Mouse (Mus musculus) thymus, postnatal 25 days (tissue): ENCODE measurements around the gene Msrb2.

Source experiments
- DNase-seq: peaks from one replicate; pipeline ENCODE4 v3.0.0; 2022

Gene Msrb2

GRCm38 (mm10) chr2:19390411-19391143 is 19.3 kb downstream of the Msrb2 start:
- DNase-seq, result no peak

DNA sequence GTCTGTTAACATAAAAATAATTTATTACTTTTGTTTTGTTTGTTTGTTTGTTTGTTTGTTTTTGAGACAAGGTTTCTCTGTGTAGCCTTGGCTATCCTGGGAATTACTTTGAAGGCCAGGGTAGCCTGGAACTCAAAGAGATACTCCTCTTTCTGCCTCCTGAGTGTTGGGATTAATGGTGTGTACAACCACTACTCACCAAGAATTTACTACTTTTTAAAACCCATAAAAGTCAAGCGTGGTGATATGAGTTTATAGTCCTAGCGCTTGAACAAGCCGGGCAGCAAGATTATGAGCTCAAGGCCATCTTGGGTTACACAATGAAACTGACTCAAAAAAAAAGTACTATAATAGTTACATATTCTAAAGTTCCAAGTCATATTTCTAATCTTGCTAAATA is 20.4 kb downstream of the Msrb2 start:
- DNase-seq, result no peak

DNA sequence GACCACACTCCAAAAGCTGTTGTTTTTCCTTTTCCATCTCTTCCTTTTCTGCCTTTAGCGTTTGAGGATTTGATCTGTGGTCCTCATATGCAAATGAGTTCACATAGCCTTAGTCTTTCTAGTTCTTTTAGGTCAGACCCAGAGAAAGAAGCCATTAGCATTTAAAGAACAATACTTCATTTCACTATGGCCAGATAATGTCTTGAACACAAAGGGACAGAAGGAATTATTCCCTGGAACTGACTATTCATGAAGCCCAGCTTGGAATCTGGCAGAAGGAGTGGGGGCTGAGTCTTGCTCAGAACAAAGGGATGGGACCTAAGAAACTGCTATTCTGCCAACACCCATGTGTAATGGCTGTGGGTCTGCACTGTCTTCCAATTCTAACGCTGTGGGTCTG is 21.6 kb downstream of the Msrb2 start:
- DNase-seq, result no peak

GRCm38 (mm10) chr2:19405409-19405808 is 34.2 kb downstream of the Msrb2 start:
- no peak for DNase-seq

- no peak for DNase-seq
Observed at GRCm38 (mm10) chr2:19406531-19406930, 35.3 kb downstream of the Msrb2 start.

DNA sequence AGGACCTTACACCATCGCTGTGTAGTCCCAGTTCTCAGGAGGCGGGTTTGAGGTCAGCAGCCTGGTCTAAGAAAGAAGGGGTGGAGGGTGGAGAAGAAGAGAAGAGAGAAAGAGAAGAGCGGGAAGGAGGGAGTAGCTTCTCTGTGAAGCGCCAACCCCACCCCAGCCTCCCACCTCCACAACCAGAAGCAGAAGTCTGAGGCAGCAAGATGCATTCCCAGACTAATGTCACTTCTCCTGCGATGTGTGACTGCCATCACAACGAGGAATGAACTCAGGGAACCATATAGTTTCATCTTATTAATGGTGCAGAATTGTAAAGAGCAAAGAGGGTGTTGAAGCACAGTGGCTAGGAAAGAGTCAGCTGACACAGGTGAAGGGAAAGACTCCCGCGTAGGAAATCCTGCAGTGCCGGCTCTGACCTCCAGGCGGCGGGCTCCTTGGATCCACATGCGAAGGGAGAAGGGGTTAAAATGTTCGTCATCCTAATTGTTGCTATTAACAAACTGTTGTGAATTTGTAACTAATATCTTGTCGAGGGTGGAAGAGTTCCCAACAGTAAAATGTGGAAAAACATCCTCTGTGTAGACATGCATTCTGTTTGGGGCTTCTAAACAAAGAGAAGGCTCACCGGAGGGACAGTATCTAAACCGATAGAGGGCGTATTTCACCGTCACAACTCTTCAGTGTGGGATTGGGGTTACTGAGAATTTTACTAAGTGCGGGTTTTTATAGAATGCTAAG is 43.2 kb downstream of the Msrb2 start:
- DNase-seq, result peak; percentile 67

DNA sequence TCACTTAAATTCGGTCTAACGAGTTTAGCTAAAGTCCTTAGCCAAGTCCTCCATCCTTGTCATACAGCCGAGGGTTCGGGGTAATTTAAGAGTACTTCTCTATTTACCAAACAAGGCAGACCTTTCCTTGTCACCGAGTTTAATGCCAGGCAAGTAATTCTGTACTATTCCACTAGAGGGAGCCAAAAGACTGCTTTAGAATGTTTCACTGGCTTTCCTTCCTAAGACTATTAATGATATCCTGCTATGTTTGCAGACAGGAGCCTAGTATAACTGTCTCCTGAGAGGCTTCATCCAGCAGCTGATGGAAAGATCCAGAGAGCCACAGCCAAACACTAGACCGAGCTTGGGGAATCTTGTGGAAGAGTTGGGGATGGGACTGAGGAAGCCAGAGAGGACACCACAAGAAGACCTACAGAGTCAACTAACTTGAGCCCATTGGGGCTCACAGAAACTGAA is 43.9 kb downstream of the Msrb2 start:
- DNase-seq, result peak; percentile 23

GRCm38 (mm10) chr2:19416066-19416465 is 44.8 kb downstream of the Msrb2 start:
- DNase-seq, result no peak

DNA sequence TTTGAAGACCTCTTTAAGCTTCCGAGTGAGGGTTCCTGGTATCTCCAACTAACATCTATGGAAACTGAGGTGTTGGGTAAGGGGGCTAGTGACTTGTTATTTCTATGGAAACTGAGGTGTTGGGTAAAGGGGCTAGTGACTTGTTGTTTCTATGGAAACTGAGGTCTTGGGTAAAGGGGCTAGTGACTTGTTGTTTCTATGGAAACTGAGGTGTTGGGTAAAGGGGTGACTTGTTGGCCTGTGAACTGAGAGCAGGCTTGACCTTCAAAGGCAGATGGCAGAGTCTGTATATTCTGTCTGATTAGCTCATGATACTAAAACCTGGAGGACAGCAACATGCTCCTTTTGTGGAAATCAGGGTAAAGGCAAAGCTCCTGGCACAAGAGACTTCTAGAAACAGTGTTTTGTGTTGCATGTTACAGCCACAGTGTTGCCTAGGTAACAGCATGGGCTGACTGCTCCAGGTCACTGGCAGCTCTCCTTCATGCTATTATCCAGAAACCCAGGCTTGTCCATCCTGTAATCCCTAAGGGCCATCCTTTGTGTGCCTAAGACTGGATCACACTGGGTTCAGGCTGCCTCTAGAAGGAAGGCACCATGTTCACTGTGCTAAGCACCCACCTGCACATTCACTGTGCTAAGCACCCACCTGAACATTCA is 48.6 kb downstream of the Msrb2 start:
- DNase-seq, result no peak

- DNase-seq, result no peak
Observed at GRCm38 (mm10) chr2:19422226-19422625, 51.0 kb downstream of the Msrb2 start.

DNA sequence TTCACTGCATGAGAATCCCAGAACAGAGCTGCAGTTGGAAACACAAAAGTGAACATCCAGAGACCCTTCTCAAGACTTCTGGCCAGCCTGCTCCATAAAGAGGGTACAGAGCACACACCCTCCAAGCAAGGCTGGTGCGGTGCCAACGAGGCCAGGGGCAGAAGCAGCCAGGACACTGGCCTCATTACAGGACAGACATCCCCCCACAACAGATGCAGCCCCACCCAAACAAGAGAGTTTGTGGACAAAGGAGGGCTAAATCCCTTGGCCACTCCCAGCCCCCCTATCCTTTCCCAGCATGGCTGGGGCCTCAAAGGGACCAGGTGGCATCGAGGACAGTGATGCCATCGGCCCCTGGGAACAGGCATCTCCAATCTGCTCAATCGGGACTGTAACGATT is 51.8 kb downstream of the Msrb2 start:
- no peak for DNase-seq

DNA sequence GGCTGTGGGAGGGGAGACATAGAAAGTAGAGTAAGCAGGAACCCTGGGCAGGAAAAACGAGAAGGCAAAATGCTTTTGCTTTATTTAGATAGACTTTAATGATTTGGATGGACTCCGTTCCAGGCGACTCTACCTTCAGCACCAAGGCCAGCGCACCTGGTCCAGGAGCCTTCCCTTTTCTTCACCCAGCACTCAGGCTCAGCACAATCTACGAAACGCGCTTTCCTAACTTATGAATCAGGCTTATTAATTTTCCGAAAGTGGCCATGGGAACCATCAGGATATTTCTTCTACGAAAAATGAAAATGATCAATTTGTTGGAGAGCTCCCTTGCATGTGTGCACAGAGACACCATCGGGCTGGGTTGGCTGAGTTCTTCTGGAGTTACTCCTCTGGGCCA is 57.8 kb downstream of the Msrb2 start:
- DNase-seq, result peak; percentile 8

GRCm38 (mm10) chr2:19429691-19430690 is 58.8 kb downstream of the Msrb2 start:
- no peak for DNase-seq

GRCm38 (mm10) chr2:19430746-19431145 is 59.5 kb downstream of the Msrb2 start:
- DNase-seq, result no peak

DNA sequence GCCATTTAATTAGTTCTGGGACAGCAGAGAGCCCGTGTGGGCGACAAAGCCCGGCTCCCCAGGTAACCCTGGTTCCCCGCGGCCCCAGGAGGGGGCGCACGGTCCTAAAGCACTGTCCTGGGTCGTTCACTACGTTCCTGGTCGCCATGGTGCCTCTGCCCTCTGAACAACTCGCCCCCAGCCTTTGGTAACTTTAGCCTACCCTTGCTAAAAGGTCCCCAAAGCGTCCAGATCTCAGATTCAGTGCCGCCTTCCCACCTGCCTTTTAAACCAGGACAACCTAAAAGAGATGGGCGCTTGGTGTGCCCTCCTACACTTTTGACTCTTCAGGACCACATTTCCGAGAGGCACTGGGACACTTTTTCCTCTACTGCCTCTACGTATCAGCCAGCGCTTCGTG is 59.9 kb downstream of the Msrb2 start:
- peak; percentile 9 for DNase-seq

GRCm38 (mm10) chr2:19431614-19432323 is 60.5 kb downstream of the Msrb2 start:
- DNase-seq, result no peak

DNA sequence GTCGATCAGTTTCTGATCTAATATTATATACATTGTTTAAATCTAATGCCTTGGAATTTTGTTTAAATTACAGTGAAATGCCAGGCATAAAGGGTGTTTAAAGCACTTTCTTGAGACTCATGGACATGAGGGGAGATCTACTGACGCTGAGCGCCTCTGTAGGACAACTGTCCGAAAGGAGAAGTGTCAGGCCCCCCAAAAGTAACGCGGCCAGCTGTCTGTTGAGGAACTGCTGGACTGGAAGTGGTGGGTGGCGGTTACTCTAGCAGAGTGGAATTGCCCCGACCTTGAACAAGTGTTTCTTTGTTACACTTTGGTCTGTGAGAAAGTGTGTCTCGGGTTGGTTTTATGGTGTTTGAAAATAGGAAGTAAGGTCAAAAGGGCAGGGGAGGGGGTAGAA is 73.1 kb downstream of the Msrb2 start:
- no peak for DNase-seq
